Mouse (Mus musculus): ENCODE measurements around the gene Gins2. TPM values are rescaled to one million over a fixed set of nuclear protein-coding genes. Genes with fewer than 3 reads are reported as not detected.

Gins2 gene
- polyA plus RNA-seq, 1 experiment: 6.9 TPM

DNA sequence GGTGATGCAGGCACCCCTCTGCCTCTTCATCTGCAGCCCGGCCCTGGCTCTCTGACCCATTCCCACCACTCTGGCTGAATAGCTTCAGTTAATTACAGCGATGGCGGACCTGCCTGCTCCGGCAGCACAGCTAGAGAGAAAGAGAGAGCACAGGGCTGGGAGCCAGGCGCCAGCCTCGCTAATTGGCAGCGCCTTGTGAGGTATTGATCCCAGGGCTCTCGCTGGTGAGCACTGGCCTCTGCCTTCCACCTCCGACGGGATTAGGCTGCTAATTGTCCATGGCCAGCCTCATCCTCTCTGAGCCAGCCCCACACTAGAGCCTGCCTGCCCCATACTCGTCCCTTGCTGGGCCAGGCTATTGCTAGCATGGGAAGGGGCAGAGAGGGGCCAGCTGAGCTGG is 29.4 kb downstream of the Gins2 start:
- no peak overlapping the region for H3K4me3 ChIP-seq (ENCODE audit: insufficient read depth, low read depth, low read length)
- DNase-seq: no peak
- TF ChIP-seq CTCF (conservative IDR thresholded peaks at IDR 0.05; ENCODE audit: insufficient read depth, insufficient read length, low read depth, low read length) (no peak; the same call in 1 of the 2 replicates), POLR2A (IDR thresholded peaks at IDR 0.05; ENCODE audit: low read depth, low read length) (no peak)
- 0 out of 2 replicates have a peak, but pooled peaks cover 8% of the 10 kb centered on the region for H3K4me1 ChIP-seq (ENCODE audit: control insufficient read depth, insufficient read depth, low read length)
- H3K27ac ChIP-seq (ENCODE audit: insufficient read depth, low read depth, low read length): no peak overlapping the region
- H3K36me3 ChIP-seq (ENCODE audit: control insufficient read depth, insufficient read depth, low read length): no peaks in the 10 kb centered on the region
- 80% methylated on average over 11 of the region's 11 CpGs for WGBS
- H3K27me3 ChIP-seq (replicated peaks; ENCODE audit: control insufficient read depth, insufficient read depth, low read length): no peaks in the 10 kb centered on the region

DNA sequence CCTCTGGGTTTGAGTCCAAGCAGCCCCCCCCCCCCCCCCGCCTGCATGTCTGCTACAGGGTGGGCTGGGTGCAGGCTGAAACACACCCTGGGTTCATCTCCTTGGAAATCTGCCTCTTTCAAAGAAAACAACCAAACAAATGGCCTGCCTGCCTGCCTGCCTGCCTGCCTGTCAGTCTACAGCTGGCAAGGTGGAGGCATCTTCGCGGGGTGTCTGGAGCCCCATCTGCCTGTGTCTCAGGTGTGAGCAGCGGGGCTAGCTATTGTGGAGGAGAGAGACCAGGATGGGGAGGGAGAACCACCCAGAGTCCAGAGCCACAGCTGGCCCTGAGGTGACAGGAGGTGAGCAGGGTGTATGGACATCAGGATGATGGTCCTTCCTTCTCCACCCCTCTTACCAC is 30.9 kb downstream of the Gins2 start:
- Histone ChIP-seq H3K4me1 (ENCODE audit: control insufficient read depth, insufficient read depth, low read length) (0 out of 2 replicates have a peak, but pooled peaks cover 3% of the 10 kb centered on the region), H3K4me3 (ENCODE audit: insufficient read depth, low read depth, low read length) (no peak overlapping the region), H3K36me3 (ENCODE audit: control insufficient read depth, insufficient read depth, low read length) (no peaks in the 10 kb centered on the region), H3K27me3 (replicated peaks; ENCODE audit: control insufficient read depth, insufficient read depth, low read length) (no peaks in the 10 kb centered on the region), H3K27ac (ENCODE audit: insufficient read depth, low read depth, low read length) (no peak overlapping the region)
- TF ChIP-seq POLR2A (IDR thresholded peaks at IDR 0.05; ENCODE audit: low read depth, low read length) (no peak), CTCF (conservative IDR thresholded peaks at IDR 0.05; ENCODE audit: insufficient read depth, insufficient read length, low read depth, low read length) (no peak)
- WGBS: 80% methylated on average over 4 of the region's 4 CpGs
- no peak for DNase-seq

DNA sequence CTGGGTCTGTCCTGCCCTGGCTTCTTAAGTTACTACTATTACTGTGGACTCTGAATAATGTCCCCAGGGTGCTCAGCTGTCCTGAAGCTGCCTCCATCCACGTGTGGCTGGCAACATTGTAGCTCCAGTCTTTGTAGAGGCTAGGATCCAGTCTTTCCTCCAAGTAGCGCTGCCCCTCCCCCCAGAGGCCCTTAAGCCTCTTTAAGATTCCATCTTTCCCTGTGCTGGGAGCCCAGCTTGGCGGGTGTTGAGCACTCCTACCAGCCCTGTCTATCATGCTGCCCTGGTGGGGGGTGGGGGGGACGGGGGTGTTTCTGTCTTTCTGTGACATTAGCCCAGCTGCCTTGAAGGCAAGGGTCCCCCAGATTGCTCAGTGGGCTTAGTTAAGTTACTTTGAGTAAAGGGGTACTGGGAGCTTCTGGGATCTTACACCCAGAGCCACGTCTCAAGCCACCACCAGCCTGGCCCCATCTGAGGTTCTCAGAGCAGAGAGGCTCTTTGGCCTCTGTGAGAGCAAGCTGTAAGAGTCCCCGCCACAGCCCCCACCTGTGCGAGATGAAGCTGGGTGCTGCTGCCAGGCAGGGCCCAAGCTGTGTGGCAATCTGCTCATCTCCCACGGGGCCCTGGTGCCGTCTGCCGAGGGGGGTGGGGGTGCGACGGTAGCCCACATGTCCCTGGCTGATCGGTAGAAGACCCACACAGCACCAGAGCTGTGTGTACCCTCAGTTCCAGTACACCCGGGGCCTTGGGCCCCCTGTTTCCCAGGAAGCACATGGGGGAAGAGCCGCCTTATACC is 31.7 kb downstream of the Gins2 start:
- Histone ChIP-seq H3K4me3 (ENCODE audit: insufficient read depth, low read depth, low read length) (no peak overlapping the region), H3K27ac (ENCODE audit: insufficient read depth, low read depth, low read length) (no peak overlapping the region), H3K4me1 (ENCODE audit: control insufficient read depth, insufficient read depth, low read length) (no peaks in the 10 kb centered on the region), H3K27me3 (replicated peaks; ENCODE audit: control insufficient read depth, insufficient read depth, low read length) (no peaks in the 10 kb centered on the region), H3K36me3 (ENCODE audit: control insufficient read depth, insufficient read depth, low read length) (no peaks in the 10 kb centered on the region)
- WGBS: 79% methylated on average over 15 of the region's 15 CpGs
- DNase-seq: no peak
- TF ChIP-seq POLR2A (IDR thresholded peaks at IDR 0.05; ENCODE audit: low read depth, low read length) (no peak), CTCF (conservative IDR thresholded peaks at IDR 0.05; ENCODE audit: insufficient read depth, insufficient read length, low read depth, low read length) (no peak)

DNA sequence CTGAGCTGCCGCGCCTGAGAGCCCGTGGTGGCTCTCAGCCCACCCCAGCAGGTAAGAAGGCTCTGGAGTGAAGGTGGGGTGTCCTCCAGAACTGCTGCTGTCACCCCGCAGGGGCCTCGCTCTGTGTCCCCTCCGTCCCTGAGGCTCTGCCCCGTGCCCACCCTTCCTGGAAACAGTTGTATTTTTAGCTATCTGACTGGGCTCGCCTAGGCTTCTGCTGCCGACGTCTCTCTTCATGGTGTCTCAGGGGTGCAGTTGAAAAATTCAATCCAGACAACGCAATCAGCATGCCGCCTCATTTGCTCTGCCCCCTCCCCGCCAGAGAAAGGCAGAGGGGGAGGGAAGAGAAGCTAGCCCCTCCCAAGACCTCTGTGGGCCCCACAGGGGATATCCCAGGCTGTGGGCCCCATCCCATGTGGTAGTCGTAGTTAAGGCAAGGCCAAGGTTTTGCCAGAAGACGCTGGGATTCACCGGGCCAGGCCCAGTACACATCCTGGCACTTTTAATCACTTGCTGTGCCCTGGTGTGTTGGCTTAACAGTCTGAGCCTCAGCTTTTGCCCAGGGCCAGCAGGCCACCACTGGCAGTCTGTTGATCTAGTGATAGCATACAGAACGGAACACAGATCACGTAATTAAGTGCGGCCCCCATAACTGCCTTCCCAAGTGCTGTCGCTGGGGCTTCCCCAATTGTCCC is 32.8 kb downstream of the Gins2 start:
- no peaks in the 10 kb centered on the region for H3K4me1 ChIP-seq (ENCODE audit: control insufficient read depth, insufficient read depth, low read length)
- TF ChIP-seq POLR2A (IDR thresholded peaks at IDR 0.05; ENCODE audit: low read depth, low read length): no peak
- TF ChIP-seq CTCF (conservative IDR thresholded peaks at IDR 0.05; ENCODE audit: insufficient read depth, insufficient read length, low read depth, low read length): no peak
- no peak overlapping the region for H3K27ac ChIP-seq (ENCODE audit: insufficient read depth, low read depth, low read length)
- H3K36me3 ChIP-seq (ENCODE audit: control insufficient read depth, insufficient read depth, low read length): no peaks in the 10 kb centered on the region
- 84% methylated on average over 20 of the region's 20 CpGs for WGBS
- no peak overlapping the region for H3K4me3 ChIP-seq (ENCODE audit: insufficient read depth, low read depth, low read length)
- DNase-seq: no peak
- no peaks in the 10 kb centered on the region for H3K27me3 ChIP-seq (replicated peaks; ENCODE audit: control insufficient read depth, insufficient read depth, low read length)

DNA sequence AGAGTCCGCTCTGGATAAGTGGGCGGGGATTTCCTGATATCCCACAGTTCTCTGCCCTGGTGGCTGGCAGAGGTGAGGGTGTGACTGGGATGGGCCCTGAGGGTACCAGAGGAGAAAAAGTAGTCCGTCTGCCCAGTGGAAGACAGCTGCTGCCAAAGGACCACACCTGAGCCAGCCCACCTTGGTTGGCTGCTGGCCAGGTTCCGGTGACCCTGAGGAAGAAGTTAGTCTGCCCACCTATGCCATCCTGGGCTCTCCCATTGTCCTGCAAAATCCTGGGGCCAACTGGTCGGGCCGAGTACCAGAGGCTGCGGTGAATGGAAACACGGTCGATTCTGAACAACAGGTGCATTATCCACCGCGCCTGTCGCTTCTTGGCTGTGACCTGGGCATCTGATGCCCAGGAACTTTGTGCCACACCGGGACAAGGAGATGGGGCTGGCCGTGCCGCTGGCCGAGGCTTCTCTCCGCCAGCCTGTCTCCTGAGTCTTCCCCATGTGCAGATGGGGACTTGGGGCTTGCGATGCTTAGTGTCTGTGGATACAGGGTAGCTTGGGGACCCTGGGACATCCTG is 34.6 kb downstream of the Gins2 start:
- Histone ChIP-seq H3K27ac (ENCODE audit: insufficient read depth, low read depth, low read length) (no peak overlapping the region), H3K36me3 (ENCODE audit: control insufficient read depth, insufficient read depth, low read length) (no peaks in the 10 kb centered on the region), H3K27me3 (replicated peaks; ENCODE audit: control insufficient read depth, insufficient read depth, low read length) (no peaks in the 10 kb centered on the region), H3K4me1 (ENCODE audit: control insufficient read depth, insufficient read depth, low read length) (no peaks in the 10 kb centered on the region), H3K4me3 (ENCODE audit: insufficient read depth, low read depth, low read length) (no peak overlapping the region)
- TF ChIP-seq CTCF (conservative IDR thresholded peaks at IDR 0.05; ENCODE audit: insufficient read depth, insufficient read length, low read depth, low read length) (no peak), POLR2A (IDR thresholded peaks at IDR 0.05; ENCODE audit: low read depth, low read length) (no peak)
- DNase-seq: no peak
- WGBS: 93% methylated on average over 18 of the region's 18 CpGs

DNA sequence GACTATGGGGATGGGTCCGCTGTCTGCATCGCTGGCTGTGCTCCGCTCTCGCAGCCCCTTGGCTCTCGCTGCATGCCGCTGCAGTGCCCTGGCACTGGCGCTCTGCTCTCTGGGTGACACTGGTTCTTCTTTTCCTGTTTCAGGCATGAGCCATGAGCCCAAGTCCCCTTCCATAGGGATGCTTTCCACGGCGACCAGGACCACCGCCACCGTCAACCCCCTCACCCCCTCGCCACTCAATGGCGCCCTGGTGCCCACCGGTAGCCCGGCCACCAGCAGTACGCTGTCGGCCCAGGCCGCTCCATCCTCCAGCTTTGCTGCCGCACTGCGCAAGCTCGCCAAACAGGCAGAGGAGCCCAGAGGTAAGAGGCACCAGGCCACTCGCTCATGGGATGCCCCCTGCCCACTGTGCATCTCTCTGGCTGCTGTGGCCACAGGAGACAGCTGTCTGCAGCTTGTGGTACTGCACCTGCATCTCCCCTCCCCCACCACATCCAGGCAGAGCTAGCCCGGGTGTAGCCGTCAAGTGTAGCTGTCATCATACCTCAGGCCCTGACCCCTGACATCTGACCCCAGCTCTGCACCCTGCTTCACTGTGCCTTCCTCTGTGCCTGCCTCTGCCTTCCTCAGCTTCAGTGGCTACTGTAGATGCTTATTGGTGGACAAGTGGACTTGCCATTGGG is 35.5 kb downstream of the Gins2 start:
- WGBS: 93% methylated on average over 24 of the region's 24 CpGs
- TF ChIP-seq CTCF (conservative IDR thresholded peaks at IDR 0.05; ENCODE audit: insufficient read depth, insufficient read length, low read depth, low read length) (no peak), POLR2A (IDR thresholded peaks at IDR 0.05; ENCODE audit: low read depth, low read length) (no peak)
- H3K27ac ChIP-seq (ENCODE audit: insufficient read depth, low read depth, low read length): no peak overlapping the region
- peaks cover 6% of the 10 kb centered on the region; the same call in 1 of the 2 replicates for H3K4me1 ChIP-seq (ENCODE audit: control insufficient read depth, insufficient read depth, low read length)
- H3K4me3 ChIP-seq (ENCODE audit: insufficient read depth, low read depth, low read length): no peak overlapping the region
- DNase-seq: no peak
- H3K36me3 ChIP-seq (ENCODE audit: control insufficient read depth, insufficient read depth, low read length): no peaks in the 10 kb centered on the region
- no peaks in the 10 kb centered on the region for H3K27me3 ChIP-seq (replicated peaks; ENCODE audit: control insufficient read depth, insufficient read depth, low read length)
